Mouse (Mus musculus) activated CD4-positive, CD25-positive, alpha-beta regulatory T cell (primary cell): ENCODE data around the gene Hsf4. TPM values are rescaled to one million over a fixed set of nuclear protein-coding genes. Genes with fewer than 3 reads are reported as not detected.

Source experiments
- polyA plus RNA-seq, 2 experiments: library from polyadenylated mRNA; unstranded; fragments of 100-300 nt; shearing (Covaris generic); gene quantifications; one replicate each; pipeline ENCODE4 v1.2.1; 2017

Gene Hsf4
- polyA plus RNA-seq, result under 1 TPM; 0.92 to 0.93 TPM

GRCm38 (mm10) chr8:105269461-105269947 lies at the start of gene Hsf4:
Hsf4 (plus strand) TSS chr8:105269801.

GRCm38 (mm10) chr8:105224413-105225271 lies 45.0 kb upstream of the Hsf4 start, which contains the start of gene D230025D16Rik:
D230025D16Rik (plus strand) TSS chr8:105225145.

GRCm38 (mm10) chr8:105254966-105255350 lies 14.6 kb upstream of the Hsf4 start, which contains the start of gene B3gnt9:
B3gnt9 (minus strand) TSS chr8:105255153.

GRCm38 (mm10) chr8:105264024-105264982 lies 5.3 kb upstream of the Hsf4 start, which contains the start of the genes Tradd and Fbxl8:
Tradd (minus strand) TSS chr8:105264609.
Fbxl8 (plus strand) TSS chr8:105264648.

GRCm38 (mm10) chr8:105275840-105276239 lies 6.2 kb downstream of the Hsf4 start, which contains the start of gene Nol3:
Nol3 (plus strand) TSS chr8:105276140.

GRCm38 (mm10) chr8:105289805-105290460 lies 20.3 kb downstream of the Hsf4 start, which contains the start of gene 4931428F04Rik:
4931428F04Rik (minus strand) TSS chr8:105289864.

GRCm38 (mm10) chr8:105295895-105296573 lies 26.4 kb downstream of the Hsf4 start, which contains the start of gene Exoc3l:
Exoc3l (minus strand) TSS chr8:105296101.

GRCm38 (mm10) chr8:105297511-105298192 lies 28.1 kb downstream of the Hsf4 start, which contains the start of gene E2f4:
E2f4 (plus strand) TSS chr8:105297663.

GRCm38 (mm10) chr8:105305211-105306145 lies 35.9 kb downstream of the Hsf4 start, which contains the start of gene Elmo3:
Elmo3 (plus strand) TSS chr8:105305601.

Other genes starting within 250 kb of the Hsf4 start
- not detected for gene Ces3a, start 221.2 kb upstream of the Hsf4 start, polyA plus RNA-seq
- gene Ces3b, start 186.0 kb upstream of the Hsf4 start, polyA plus RNA-seq, result under 1 TPM in 1 of 2 experiments, not detected in 1; 0.10 TPM
- gene Ces4a, start 138.0 kb upstream of the Hsf4 start, polyA plus RNA-seq, result under 1 TPM in 1 of 2 experiments, not detected in 1; 0.07 TPM
- gene Cbfb, start 99.1 kb upstream of the Hsf4 start, polyA plus RNA-seq, result 100 to 1,000 TPM; 115 to 135 TPM
- gene D230025D16Rik, start 44.7 kb upstream of the Hsf4 start, polyA plus RNA-seq, result 10 to 100 TPM; 22.1 to 29.3 TPM
- gene B3gnt9, start 14.6 kb upstream of the Hsf4 start, polyA plus RNA-seq, result 1 to 10 TPM; 1.2 to 2.0 TPM
- gene Tradd, start 5.2 kb upstream of the Hsf4 start, polyA plus RNA-seq, result 10 to 100 TPM; 58.0 to 82.4 TPM
- gene Fbxl8, start 5.2 kb upstream of the Hsf4 start, polyA plus RNA-seq, result 10 to 100 TPM; 16.9 to 24.8 TPM
- gene Nol3, start 6.3 kb downstream of the Hsf4 start, polyA plus RNA-seq, result not detected
- 1 to 10 TPM in 1 of 2 experiments, under 1 TPM in 1; 0.60 to 2.2 TPM for gene 4931428F04Rik, start 20.1 kb downstream of the Hsf4 start, polyA plus RNA-seq
- 1 to 10 TPM; 1.0 to 1.3 TPM for gene Exoc3l, start 26.3 kb downstream of the Hsf4 start, polyA plus RNA-seq
- 100 to 1,000 TPM; 156 to 166 TPM for gene E2f4, start 27.9 kb downstream of the Hsf4 start, polyA plus RNA-seq
- gene Elmo3, start 35.8 kb downstream of the Hsf4 start, polyA plus RNA-seq, result 10 to 100 TPM in 1 of 2 experiments, 1 to 10 TPM in 1; 4.4 to 10.1 TPM
- gene Lrrc29, start 56.5 kb downstream of the Hsf4 start, polyA plus RNA-seq, result 1 to 10 TPM; 3.3 TPM
- 100 to 1,000 TPM; 127 to 128 TPM for gene Tmem208, start 56.6 kb downstream of the Hsf4 start, polyA plus RNA-seq
- 1 to 10 TPM; 1.3 to 2.4 TPM for gene Fhod1, start 78.2 kb downstream of the Hsf4 start, polyA plus RNA-seq
- gene Slc9a5, start 79.0 kb downstream of the Hsf4 start, polyA plus RNA-seq, result 1 to 10 TPM in 1 of 2 experiments, under 1 TPM in 1; 0.10 to 2.2 TPM
- gene Plekhg4, start 103.5 kb downstream of the Hsf4 start, polyA plus RNA-seq, result 1 to 10 TPM in 1 of 2 experiments, not detected in 1; 1.1 TPM
- under 1 TPM in 1 of 2 experiments, not detected in 1; 0.63 TPM for gene Kctd19, start 143.7 kb downstream of the Hsf4 start, polyA plus RNA-seq
- not detected for gene Lrrc36, start 143.8 kb downstream of the Hsf4 start, polyA plus RNA-seq
- 1 to 10 TPM in 1 of 2 experiments, not detected in 1; 1.8 TPM for gene Tppp3, start 201.7 kb downstream of the Hsf4 start, polyA plus RNA-seq
- gene Zdhhc1, start 227.1 kb downstream of the Hsf4 start, polyA plus RNA-seq, result 1 to 10 TPM; 1.5 to 4.3 TPM
- gene Hsd11b2, start 249.0 kb downstream of the Hsf4 start, polyA plus RNA-seq, result under 1 TPM in 1 of 2 experiments, not detected in 1; 0.37 TPM